Mouse (Mus musculus) adipocyte (in vitro differentiated cells): Measurements from ENCODE around the gene Tmem273.

ENCODE experiments used
- DNase-seq: peaks from one replicate; pipeline ENCODE4 v3.0.0-alpha.2; 2016; ENCODE audit warnings: low spot score

Tmem273 gene

DNA sequence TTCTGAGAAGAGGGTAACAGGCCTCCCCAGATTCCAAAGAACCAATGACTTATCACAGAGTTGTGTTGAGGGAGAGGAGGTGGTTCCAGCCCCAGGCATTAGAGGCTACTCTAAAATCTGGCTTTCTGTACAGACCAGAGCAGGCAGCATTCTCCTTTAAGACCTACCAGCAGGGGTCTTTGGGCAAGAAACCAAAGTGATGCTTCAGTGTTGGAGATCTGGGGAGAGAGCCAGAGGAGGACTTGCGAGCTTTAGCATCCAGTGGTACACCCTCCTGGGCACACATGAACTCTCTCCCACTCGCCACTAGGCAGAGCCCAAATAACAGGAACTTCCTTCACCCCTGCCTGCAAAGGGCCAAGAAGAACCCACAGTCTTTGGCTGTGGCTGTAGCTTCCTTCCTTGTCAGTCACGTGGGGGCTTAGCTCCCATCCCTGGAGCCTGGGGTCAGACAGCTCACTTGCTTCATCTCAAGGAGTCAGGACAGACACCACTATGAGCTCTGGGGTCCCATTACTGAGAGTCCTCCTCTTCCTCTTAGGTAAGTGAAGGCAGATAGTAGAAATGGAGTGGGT is at the start of gene Tmem273:
Gene Tmem273 (plus strand): TSS at position 408 of the 575 bp plus-strand sequence.
- DNase-seq: no peak

DNA sequence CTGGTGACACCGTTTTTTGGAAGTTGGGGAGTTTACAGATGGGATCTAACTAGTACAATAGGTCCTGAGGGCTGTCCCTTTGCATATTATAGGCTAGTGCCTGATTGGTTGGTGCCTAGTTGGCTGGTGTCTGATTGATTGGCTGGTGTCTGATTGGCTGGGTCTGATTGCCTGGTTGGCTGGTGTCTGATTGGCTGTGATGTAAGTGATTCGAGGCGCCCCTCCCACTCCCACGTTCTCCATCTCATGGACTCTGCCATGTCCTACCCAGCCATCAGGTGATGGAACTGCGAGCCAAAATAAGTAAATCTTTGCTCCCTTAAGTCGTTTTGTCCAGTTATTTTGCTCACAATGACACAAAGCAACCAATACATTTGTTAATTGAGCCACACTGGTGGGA is 49.2 kb upstream of the Tmem273 start:
- DNase-seq: no peak

DNA sequence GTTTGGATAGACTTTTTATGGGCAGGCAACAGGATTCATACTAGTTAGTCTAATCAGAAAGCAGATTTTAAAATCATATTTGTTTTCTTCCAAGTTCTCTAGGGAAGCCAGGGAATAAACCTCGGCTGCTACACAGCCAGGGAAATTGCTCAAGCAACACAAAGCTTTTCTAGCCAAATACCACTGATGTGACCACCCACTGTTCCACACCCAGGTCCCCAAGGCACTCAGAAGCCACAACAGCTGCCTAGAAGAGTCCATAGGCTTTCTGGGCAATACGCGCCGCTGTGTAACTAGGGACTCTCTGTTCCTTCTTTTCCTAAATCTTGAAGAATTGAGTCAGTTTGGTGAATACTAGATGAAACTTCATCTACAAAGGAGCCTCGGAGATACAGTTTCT is 47.2 kb upstream of the Tmem273 start:
- DNase-seq: no peak

DNA sequence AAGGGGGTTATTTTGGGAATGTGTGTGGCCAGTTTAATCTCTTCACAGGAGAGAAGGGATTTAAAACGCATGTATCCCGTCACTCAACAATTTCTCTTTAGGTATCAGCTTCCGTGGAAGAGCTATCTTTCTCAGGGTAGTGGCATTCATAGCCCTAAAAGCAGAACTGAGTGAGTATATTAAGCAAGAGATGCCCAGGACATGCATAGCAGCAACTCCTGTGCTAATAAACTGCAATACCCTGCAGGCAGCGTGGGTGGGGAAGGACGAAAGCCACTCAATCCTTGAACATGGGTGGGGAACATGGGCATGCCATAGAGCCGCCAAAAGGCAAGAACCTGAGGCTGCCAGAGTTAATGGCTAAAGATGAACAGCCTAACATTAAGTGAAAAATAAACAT is 37.2 kb upstream of the Tmem273 start:
- no peak for DNase-seq

DNA sequence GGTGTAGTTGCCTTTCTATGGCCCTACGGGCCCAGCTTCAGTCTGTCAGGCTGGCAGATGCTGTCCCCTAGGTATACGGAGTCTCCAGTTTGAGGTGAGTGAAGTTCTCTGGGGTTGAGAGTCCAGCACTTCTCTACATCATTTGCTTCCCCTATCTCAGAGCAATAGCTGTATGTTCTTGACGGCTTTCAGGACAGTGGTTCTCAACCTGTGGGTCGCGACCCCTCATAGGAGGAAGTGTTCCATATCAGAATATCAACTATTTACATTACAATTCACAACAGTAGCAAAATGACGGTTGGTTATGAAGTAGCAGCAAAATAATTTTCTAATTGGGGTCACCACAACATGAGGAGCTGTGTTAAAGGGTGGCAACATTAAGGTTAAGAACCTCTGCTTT is 35.0 kb upstream of the Tmem273 start:
- DNase-seq: no peak

DNA sequence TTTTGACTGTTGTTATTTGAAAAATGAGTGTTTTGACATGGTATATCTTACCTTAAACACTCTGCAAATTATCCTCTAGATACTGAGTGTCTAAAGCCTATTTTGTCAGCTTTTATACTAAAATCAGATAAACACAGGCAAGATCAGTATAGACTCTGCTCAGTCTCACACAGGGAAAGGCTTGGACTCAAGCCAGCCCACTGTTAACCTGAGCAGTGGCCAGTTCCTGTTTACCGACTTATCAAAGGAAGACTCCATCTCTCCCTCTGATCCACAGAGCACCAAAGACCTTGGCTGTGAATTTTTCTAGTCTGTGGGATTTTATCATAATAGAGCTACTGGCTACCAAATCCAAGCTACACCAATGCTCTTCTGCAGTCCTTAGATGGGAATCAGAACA is 31.5 kb upstream of the Tmem273 start:
- no peak for DNase-seq

DNA sequence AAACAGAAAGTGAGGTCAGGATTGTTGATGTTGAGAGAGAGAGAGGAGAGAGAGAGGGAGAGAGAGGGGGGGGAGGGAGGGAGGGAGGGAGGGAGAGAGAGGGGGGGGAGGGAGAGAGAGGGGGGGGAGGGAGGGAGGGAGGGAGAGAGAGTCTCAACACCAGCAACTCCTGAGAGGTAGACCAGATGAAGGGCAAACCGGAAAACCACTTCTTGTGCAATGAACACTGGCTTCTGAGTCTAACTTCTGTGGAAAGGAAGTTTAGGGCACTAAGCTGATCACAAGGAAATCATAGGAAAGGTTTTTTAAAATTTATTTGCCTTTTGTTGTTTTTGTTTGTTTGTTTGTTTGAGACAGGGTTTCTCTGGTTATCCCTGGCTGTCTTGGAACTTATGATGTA is 23.6 kb upstream of the Tmem273 start:
- no peak for DNase-seq

DNA sequence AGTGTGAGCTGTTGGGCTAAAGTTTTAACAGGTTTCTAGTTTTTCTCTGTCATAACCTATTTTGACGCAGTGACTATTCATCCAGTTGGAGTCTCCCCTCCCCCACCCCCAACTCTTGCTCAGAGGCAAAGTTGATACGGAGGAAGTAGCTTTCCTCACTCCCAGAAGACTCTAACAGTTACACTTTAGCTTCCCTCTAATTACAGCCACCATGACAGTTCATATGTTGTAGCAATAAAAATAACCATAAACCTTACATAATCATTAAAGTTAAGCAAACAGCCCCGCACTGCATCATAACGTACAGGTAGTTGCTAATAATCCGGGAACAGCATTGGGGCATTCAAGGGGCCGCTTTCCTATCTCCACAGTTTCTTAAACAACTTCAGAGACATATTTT is 15.2 kb upstream of the Tmem273 start:
- DNase-seq: no peak

DNA sequence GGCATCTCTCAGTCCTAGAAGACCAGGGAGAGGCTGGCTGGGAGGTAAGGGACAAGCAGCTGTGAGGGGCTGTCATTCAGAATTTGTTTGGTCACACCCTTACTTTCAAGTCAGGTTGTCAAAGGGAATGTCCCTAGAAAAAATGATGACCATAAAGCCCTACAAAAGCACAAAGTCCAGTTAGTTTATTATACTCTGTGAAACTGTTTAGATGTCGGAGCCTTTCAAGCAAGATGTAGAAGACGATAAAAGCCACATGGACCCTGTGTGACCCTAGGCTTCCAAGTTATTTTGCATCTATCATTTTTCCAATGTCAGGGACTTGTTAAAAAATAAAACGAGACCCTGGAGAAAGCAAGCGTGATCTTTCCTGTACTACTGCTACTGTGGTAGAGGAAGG is 13.7 kb upstream of the Tmem273 start:
- DNase-seq: no peak

DNA sequence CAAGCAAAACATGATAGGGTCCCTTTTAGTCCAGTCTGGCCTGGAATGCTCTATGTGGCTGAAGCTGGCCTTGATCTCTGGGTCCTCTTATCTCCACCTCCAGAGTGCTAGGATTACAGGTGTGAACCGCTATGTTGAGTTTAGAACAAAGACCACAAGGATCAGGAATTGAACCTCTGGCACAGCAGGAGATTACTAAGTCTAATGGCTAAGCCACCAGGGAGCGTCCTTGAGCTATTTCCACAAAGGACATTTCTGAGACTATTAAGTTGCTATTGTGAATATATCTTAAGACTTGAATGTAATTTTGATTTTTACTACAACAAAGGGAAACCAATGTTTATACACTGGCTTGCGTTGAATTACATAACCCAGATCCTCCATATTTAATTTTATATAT is 13.0 kb upstream of the Tmem273 start:
- no peak for DNase-seq

DNA sequence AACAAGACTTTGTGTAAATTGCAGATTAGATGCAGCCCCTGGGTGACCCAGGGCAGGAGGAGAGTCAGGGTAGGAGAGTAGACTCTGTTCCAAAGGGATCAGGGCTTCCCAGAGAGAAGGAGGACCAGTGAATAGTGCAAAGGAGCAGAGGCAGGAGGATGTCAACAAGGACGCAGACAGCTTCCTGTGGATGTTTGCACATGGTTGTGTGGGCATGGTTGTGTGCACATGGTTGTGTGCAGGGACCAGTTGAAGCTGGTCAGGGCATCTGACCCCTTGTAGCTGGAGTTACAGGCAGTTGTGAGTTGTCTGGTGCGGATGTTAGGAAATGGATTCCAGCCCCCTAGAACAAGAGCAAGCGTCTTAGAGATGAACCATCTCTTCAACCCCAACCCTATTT is 12.3 kb upstream of the Tmem273 start:
- no peak for DNase-seq

DNA sequence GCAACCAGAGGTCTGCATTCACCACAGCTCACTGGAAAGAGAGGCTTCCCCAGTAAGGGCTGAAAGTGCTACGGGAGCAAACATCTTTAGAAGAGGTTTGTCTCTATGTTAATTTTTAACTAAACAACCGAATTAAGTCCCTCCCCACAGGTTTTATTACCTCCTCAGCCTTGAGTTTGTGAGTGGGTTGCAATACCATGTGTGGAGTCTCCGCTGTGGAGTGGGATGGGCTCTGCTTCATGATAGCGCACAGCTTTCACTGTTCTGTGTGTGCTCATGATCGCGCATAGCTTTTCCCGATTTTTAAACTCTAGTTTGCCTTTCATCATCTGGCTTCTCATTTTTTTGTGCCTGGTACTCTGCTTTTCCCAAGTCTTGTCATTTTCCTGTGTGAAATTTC is 9.7 kb upstream of the Tmem273 start:
- DNase-seq: no peak

DNA sequence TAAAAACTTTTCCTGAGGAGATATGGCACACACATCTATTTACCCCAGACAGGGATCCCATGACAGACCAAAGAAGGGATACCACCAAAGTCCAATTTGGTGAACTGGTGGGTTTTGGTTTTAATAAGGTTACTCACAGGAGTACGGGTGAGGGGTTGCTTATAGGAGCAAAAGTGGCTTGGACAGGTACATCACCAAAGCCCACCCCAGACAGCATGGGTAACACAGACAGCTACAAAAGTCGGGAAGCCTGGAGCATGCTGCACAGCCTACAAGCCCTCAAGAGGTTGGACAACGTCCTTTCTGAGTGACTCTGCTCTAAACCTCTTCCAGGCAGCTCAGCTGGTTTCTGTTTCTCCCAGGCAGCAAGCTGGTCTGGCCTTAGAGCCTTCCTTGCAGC is 7.4 kb upstream of the Tmem273 start:
- no peak for DNase-seq

DNA sequence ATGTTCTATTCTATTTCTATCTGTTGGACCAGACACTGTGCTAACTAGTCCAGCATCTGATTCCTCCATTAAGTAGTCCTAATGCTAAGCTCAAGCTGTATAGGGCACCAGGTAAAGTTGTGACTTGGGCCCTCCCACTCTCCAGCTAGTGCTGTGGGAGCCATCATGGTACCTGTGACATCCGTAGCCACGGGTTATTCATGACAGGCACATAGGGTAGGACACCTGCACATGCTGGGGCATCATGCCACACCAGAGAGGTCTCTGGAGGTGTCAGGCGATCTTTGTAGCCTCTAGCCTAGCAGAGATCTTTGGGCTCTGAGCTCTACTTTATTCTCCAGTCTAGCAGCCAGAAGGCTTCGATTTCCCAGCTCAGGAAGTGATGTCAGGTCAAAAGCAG is 2.9 kb upstream of the Tmem273 start:
- no peak for DNase-seq

DNA sequence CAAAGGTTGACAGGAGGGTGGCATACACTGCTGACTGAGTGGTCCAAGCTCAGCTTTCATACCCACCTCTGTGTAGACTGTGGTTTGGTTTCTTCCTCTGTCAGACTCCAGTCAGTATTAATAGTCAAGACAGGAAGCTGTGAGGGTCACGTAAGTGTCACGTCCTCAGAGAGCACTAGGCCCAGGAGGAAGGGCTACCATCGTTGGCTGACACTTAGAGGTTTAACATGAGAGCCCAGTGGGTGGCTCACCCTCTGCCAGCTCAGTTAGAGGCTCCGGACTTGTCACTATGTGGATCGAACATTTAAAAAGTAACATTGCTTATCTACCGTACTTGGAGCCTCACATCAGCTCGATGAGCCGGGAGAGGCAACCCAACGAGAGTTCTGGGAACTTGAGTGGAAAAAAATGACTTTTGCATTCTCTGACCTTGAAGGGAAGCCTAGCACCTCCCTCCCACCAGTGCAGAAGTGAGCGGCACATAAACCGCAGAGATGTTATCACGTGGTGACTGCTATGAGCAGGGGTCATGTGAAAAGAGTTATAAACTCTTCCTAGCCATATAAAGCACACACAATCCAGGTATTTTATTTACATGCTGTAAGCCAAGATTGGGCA is 1.5 kb upstream of the Tmem273 start:
- no peak for DNase-seq

DNA sequence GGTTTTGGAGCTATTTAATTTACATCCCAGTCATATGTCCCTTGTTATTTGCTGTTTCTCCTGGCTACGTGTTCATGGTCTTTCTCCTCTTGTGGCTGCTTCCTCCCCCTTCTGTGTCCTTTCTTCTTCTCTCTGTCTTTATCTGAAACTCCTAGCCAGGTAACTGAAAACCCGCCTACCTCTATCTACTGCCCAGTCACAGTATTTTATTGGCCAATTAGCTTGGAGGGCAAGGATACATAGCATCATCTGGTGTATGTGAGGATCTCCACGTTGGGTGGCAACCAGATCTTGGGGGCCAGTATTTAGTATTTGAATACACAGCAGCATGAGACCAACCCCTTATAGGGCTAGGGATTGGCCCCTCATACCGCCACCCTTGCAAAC is 1.0 kb upstream of the Tmem273 start:
- no peak for DNase-seq

DNA sequence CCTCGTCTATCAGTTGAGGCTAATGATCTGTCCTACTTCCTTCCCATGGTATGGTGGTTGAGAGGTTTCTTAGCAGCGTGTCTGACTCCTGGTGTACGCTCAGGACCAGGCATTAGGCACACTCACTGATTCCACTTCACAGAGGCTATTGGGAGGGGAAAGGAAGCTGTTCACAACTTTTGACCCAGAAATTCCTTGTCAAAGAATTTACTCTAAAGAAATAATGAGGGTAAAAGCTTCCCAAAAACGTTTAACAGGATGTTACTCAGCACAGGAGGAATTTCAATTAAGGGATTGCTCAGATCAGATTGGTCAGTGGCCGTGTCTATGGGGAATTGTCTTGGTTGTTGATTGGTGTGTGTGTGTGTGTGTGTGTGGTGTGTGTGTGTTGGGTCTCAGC is 1.9 kb downstream of the Tmem273 start:
- DNase-seq: no peak

DNA sequence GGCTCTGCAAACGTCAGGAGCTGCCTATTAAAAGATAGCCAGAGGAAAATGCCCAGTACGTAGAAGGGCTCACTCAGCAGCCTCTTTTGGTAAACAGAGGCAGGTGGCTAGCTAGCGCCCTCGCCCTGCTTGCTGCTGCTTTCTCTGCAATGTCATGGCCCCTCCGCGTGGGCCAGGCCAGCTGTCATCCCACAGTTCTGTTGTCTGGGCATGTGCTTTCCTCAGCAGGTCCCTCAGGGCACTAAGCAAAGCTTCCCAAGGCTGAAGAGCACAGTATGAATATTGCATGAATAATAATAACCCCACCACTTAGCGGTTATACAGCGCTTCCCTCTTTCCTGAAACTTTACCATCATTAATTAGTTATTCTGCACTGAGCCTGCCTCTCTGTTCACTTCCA is 10.6 kb downstream of the Tmem273 start:
- DNase-seq: no peak

DNA sequence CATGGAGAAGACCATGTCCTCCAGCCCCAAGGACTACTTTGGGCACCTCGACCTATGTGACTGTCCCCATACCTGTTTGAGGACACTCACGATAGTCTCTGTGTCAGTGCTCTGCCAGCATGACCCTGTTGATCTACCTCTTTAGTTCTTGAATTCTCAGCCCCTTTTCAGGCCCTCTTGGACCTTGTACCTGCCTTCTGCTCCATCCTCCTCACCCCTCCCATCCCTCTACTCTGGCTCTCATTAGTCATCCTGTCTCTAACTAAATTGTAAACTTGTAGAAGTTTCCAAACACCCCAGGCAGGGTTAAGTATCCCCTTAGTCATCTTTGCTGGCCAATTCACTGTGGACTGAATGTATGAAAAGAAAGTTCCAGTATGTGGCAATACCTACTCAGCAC is 12.0 kb downstream of the Tmem273 start:
- no peak for DNase-seq

DNA sequence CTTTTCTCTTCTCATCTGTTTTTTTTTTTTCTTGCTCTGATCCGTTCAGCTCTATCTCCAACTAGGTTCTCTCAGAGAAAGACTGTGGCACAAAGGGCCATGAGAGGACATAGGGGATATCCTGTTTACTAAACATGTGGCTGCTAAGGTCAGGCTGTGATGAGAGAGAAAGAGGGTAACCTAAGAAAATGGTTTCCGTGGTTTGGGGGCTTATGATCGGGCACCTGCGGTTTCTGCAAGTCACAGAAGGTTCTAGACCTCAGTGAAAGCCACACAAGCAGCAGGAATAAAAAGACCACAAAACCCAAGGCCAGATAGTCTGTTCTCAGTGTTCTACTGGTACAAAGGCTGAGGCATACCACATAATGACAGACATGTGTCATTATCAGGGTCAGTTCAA is 12.6 kb downstream of the Tmem273 start:
- DNase-seq: no peak

DNA sequence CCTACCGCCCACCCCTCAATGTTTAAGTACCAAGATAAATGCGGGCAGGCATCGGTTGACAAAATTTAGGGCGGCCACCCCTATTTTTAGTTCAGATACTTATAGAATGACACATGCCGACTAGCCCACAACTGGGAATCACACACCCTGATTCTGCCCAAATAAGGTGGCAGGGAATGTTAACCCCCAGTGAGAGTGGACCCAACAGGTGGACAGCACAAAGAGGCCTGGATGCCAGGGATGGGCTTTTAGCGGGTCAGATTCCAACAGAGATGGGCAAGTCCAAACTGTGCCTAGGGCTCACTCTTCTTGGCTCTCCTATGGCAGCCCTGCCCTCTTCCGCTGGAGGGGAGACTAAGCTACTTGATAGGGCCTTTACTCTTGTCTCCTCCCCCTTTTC is 14.3 kb downstream of the Tmem273 start:
- no peak for DNase-seq

DNA sequence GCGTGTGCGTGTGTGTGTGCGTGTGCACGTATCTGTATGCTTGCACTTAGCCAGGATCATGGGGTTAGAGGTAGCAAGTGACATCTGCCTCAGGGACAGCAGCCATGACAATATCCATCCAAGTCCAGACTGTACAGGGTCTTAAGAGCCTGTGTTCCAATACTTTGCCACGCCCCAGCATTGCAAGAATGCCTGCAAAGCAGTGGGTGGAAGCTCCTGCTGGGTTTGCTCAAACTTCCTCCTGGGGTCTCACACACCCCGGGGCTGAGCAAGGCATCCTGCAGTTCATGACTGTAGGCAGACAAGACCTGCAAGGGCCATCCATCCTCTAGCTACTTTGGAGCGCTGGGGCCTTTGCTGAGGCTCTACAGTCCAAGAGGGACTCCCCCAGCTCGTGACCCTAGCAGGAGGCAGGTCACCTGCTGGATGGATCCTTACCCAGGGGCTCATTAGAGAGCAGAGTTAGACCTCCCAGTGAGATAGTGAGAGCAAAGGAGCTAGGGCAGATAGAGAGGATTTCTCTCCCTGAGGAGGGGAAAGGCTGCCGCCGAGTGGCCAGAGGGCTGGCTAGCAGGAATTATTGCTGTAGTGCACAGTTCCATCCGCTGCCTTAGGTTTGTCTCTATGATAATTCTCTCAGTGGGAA is 15.4 kb downstream of the Tmem273 start:
- DNase-seq: no peak

DNA sequence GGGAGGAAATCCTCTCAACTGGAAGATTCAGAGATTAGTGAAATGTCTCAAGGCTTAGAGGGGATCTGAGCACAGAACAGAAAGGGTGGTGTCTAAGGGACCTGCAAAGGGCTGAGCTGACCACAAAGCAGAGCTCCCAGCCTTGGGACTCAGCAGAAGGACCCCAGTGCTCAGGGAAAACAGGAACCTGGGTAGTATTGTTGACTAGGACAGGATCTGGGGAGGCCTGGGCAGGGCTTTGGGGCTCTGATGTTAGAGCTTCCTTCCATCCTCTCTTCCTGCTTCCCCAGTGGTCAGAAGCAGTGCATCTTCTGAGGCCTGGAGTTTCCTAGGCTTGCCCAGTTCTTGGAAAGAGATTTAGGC is 15.9 kb downstream of the Tmem273 start:
- no peak for DNase-seq

DNA sequence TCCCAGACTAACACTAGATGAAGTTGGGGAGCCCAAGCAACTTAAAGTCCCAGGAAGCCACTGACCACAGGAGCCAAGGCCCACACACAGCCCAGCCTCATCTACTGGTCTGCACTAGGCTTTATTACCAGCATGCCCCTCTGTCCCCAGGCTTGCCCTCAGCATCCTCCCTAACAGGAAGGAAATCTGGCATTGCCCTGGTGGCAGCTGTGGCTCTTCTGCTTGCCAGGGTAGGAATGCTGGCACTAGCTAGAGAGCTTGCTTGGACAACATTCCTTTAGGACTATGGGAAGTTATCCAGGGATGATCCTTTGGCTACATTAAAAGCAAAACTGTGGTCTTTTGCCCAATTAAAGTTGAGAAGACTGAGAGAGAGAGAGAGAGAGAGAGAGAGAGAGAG is 24.3 kb downstream of the Tmem273 start:
- DNase-seq: no peak
